In the genomic region with DNA sequence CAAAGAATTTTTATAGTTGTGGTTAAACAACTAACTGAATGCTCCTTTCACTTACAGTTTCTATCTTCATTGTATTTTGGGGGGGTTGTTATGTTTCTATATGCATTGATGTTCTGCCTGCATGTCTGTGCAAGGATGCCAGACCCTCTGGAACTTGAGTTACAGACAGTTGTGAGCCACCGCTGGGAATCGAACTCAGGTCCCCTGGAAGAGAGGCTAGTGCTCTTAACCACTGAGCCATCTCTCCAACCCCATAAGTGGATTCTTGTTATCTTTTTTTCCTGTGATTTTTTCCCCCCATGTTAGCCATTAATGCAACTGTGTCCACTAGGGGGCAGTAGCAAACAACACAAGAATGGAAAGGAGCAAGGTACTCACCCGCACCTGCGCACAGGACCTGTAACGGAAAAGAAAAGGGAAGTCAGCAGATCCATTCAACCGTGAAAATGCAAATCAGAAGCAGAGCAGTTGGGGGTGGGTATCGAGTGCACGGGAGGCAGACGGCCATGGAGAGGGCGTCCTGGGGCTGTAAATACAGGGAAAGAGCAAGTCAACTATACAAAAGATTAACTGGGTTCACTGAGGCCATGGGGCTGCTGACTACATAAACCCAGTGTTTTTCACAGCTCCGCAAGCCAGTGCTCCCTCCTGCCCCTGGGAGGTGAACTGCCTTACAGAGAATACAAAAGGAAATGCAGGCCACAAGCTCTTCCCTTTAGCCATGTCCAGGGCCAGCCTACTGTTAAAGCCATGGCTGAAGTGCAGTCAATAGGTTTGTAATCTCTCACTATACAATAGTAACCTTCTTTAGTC, we compare ENCODE assay signal across 8 mouse cellular contexts.
DNase-seq lines count a peak whose midpoint lies in the region; ATAC-seq and TF ChIP-seq lines count a peak whose summit lies in the region.

No protein-coding gene starts in this region.

- no peak overlapping the region for H3ac ChIP-seq in C2C12 (ENCODE audit: control insufficient read depth, insufficient read length, low read depth)

- TF ChIP-seq POLR2A in bone marrow macrophage, adult 2 months (IDR thresholded peaks at IDR 0.05; ENCODE audit: borderline replicate concordance, low read depth, low read length) = no peak
- no peak for TF ChIP-seq POLR2A in spleen, adult 2 months (IDR thresholded peaks at IDR 0.05; ENCODE audit: low read depth, low read length)

- peak; percentile 59 to 76 for DNase-seq in heart, adult 9 months (ENCODE audit: low spot score in 2 of 2)
- peak; percentile 98 for DNase-seq in kidney, adult 9 months
- DNase-seq in spleen, adult 2 months (ENCODE audit: low read depth in 1 of 2, low spot score in 2 of 2) = peak; percentile 89 to 96

- no peak overlapping the region for H3K9ac ChIP-seq in embryonic facial prominence, embryonic 15.5 days
- H3K9ac ChIP-seq in limb, embryonic 13.5 days = peak overlapping the region; percentile 48; the same call in 1 of the 2 replicates
- H3K9ac ChIP-seq in midbrain, embryonic 16.5 days (ENCODE audit: low read depth, low read length) = peak overlapping the region; percentile 22; the same call in 1 of the 2 replicates

- 3% methylated on average over 11 of the region's 11 CpGs for WGBS in embryonic facial prominence, embryonic 15.5 days
- WGBS in limb, embryonic 13.5 days = 4% methylated on average over 11 of the region's 11 CpGs
- WGBS in midbrain, embryonic 16.5 days = 5% methylated on average over 11 of the region's 11 CpGs
- 5% methylated on average over 11 of the region's 11 CpGs for WGBS in spleen, adult 2 months

- H3K9me3 ChIP-seq in embryonic facial prominence, embryonic 15.5 days (replicated peaks) = no peaks in the 10 kb centered on the region
- no peaks in the 10 kb centered on the region for H3K9me3 ChIP-seq in limb, embryonic 13.5 days
- H3K9me3 ChIP-seq in midbrain, embryonic 16.5 days (replicated peaks; ENCODE audit: control insufficient read depth, low read length, poor library complexity, severe bottlenecking) = no peaks in the 10 kb centered on the region

- no peaks in the 10 kb centered on the region for H3K79me3 ChIP-seq in C2C12 (ENCODE audit: low read depth)

- peak overlapping the region; percentile 13; the same call in 1 of the 2 replicates for H3K27ac ChIP-seq in bone marrow macrophage, adult 2 months (ENCODE audit: insufficient read depth, low read depth, low read length)
- no peak overlapping the region for H3K27ac ChIP-seq in embryonic facial prominence, embryonic 15.5 days (replicated peaks)
- H3K27ac ChIP-seq in limb, embryonic 13.5 days = no peak overlapping the region
- H3K27ac ChIP-seq in midbrain, embryonic 16.5 days (ENCODE audit: low read length) = peak overlapping the region; percentile 79
- H3K27ac ChIP-seq in spleen, adult 2 months (ENCODE audit: insufficient read depth, low read length) = peak overlapping the region; percentile 56

- H3K4me1 ChIP-seq in bone marrow macrophage, adult 2 months (ENCODE audit: control insufficient read depth, insufficient read depth, low read length) = peaks cover 42% of the 10 kb centered on the region
- peaks cover 5% of the 10 kb centered on the region; the same call in 1 of the 2 replicates for H3K4me1 ChIP-seq in embryonic facial prominence, embryonic 15.5 days
- H3K4me1 ChIP-seq in limb, embryonic 13.5 days = peaks cover 5% of the 10 kb centered on the region
- peaks cover 4% of the 10 kb centered on the region; the same call in 1 of the 2 replicates for H3K4me1 ChIP-seq in midbrain, embryonic 16.5 days (ENCODE audit: control insufficient read depth, insufficient read depth, low read length)
- peaks cover 21% of the 10 kb centered on the region; the same call in 1 of the 2 replicates for H3K4me1 ChIP-seq in spleen, adult 2 months (ENCODE audit: control insufficient read depth, insufficient read depth, insufficient read length)

- no peak overlapping the region for H3K4me3 ChIP-seq in C2C12 (ENCODE audit: insufficient read depth, poor library complexity, severe bottlenecking)
- H3K4me3 ChIP-seq in bone marrow macrophage, adult 2 months (ENCODE audit: insufficient read depth, low read length) = 0 out of 2 replicates have a peak overlapping the region, but pooled peaks have one; percentile 1
- H3K4me3 ChIP-seq in embryonic facial prominence, embryonic 15.5 days (replicated peaks) = peak overlapping the region; percentile 24
- peak overlapping the region; percentile 34 for H3K4me3 ChIP-seq in limb, embryonic 13.5 days
- H3K4me3 ChIP-seq in midbrain, embryonic 16.5 days (ENCODE audit: low read depth, low read length) = peak overlapping the region; percentile 30
- peak overlapping the region; percentile 11; the same call in 1 of the 2 replicates for H3K4me3 ChIP-seq in spleen, adult 2 months (ENCODE audit: extremely low read depth, insufficient read depth, insufficient read length)

- H3K79me2 ChIP-seq in C2C12 (ENCODE audit: control insufficient read depth, insufficient read depth) = no peaks in the 10 kb centered on the region

- no peaks in the 10 kb centered on the region for H3K36me3 ChIP-seq in C2C12 (ENCODE audit: control insufficient read depth, insufficient read depth)
- H3K36me3 ChIP-seq in embryonic facial prominence, embryonic 15.5 days = no peaks in the 10 kb centered on the region
- H3K36me3 ChIP-seq in limb, embryonic 13.5 days = no peaks in the 10 kb centered on the region
- H3K36me3 ChIP-seq in midbrain, embryonic 16.5 days (ENCODE audit: control insufficient read depth, insufficient read depth, low read length) = no peaks in the 10 kb centered on the region
- peaks cover 8% of the 10 kb centered on the region for H3K36me3 ChIP-seq in spleen, adult 2 months (ENCODE audit: control insufficient read depth, insufficient read depth, low read length)

- peak; percentile 33 for TF ChIP-seq CTCF in C2C12 (IDR thresholded peaks at IDR 0.05; ENCODE audit: control insufficient read depth, insufficient read depth, insufficient read length)
- peak; percentile 99 for TF ChIP-seq CTCF in bone marrow macrophage, adult 2 months (IDR thresholded peaks at IDR 0.05; ENCODE audit: low read depth, low read length)
- TF ChIP-seq CTCF in spleen, adult 2 months (IDR thresholded peaks at IDR 0.05; ENCODE audit: extremely low read depth, insufficient read depth, insufficient read length, insufficient replicate concordance) = peak; percentile 60; the same call in 1 of the 2 replicates

- peak overlapping the region; percentile 48 for H3K4me2 ChIP-seq in embryonic facial prominence, embryonic 15.5 days (replicated peaks)
- peak overlapping the region; percentile 63 for H3K4me2 ChIP-seq in limb, embryonic 13.5 days (replicated peaks)
- peak overlapping the region; percentile 50 for H3K4me2 ChIP-seq in midbrain, embryonic 16.5 days (ENCODE audit: low read length)

- no peaks in the 10 kb centered on the region for H3K27me3 ChIP-seq in C2C12 (ENCODE audit: control insufficient read depth, insufficient read depth, insufficient read length)
- no peaks in the 10 kb centered on the region for H3K27me3 ChIP-seq in embryonic facial prominence, embryonic 15.5 days
- H3K27me3 ChIP-seq in limb, embryonic 13.5 days = peaks cover 28% of the 10 kb centered on the region; the same call in 1 of the 2 replicates
- H3K27me3 ChIP-seq in midbrain, embryonic 16.5 days (ENCODE audit: control insufficient read depth, insufficient read depth, low read depth, low read length) = no peaks in the 10 kb centered on the region
- H3K27me3 ChIP-seq in spleen, adult 2 months (ENCODE audit: control insufficient read depth, insufficient read depth, low read length) = no peaks in the 10 kb centered on the region

- ATAC-seq in embryonic facial prominence, embryonic 15.5 days (ENCODE audit: insufficient number of reproducible peaks, low FRiP score, low TSS enrichment, low read depth) = peak; percentile 62
- peak; percentile 90 for ATAC-seq in limb, embryonic 13.5 days (ENCODE audit: low FRiP score, low read depth)
- peak; percentile 94 for ATAC-seq in midbrain, embryonic 16.5 days

TF ChIP-seq in C2C12, 6 proteins besides CTCF, POLR2A, EP300 and RAD21:
- TF ChIP-seq MAX (IDR thresholded peaks at IDR 0.05) (no peak), FOSL1 (IDR thresholded peaks at IDR 0.05; ENCODE audit: insufficient read depth, low read length, poor library complexity, severe bottlenecking) (no peak), CEBPB (IDR thresholded peaks at IDR 0.05; ENCODE audit: low read depth) (no peak)
TF ChIP-seq in C2C12: peak in this region for 0.

Comparison
In these comparisons a context has a peak if more than half of its experiments do, and no peak if none do; other contexts are left out.
1. CTCF ChIP-seq: peak in every context shown above with its lines; median percentile 99 in bone marrow macrophage, adult 2 months; 60 in spleen, adult 2 months; 33 in C2C12.
2. H3K27ac ChIP-seq: peak in bone marrow macrophage, adult 2 months (single experiment), midbrain, embryonic 16.5 days (single experiment) and spleen, adult 2 months (single experiment); none in embryonic facial prominence, embryonic 15.5 days (single experiment) and limb, embryonic 13.5 days (single experiment).
3. Peak in every context shown above with its lines, with median percentiles within 50 percentile points of each other: ATAC-seq, H3K4me2 ChIP-seq and DNase-seq.